Mouse (Mus musculus) spleen, postnatal 14 days (tissue): ENCODE results near the gene Opn4.
A peak's percentile ranks its signal among the peaks of the same experiment; 100 is the strongest.

Source experiments
- DNase-seq, 2 experiments: peaks; one replicate each; pipeline ENCODE4 v3.0.0; 2021 to 2022; ENCODE audit warnings: low spot score in 2 of 2

Gene Opn4

DNA sequence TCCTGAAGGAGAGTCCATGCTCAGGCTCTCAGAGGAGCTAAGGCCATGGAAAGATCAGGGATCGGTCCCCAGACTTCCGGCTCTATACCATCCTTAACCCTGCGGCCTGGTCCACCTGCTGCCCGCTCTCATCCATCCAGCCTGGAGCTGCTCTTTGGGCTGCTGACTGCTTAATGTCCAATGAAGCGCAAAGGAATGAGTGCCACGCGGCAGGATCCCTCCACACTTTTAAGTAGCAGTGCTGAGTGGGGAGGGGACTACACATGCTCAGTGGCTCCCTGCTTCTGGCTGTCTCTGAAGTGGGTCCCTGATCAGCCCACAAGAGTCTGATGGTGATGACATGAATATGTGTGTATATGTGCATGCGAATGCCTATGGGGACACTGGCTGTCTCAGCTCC, at the start of gene Opn4:
TSS of gene Opn4 (minus strand) at position 202 of the 400 bp plus-strand sequence.
- no peak for DNase-seq

DNA sequence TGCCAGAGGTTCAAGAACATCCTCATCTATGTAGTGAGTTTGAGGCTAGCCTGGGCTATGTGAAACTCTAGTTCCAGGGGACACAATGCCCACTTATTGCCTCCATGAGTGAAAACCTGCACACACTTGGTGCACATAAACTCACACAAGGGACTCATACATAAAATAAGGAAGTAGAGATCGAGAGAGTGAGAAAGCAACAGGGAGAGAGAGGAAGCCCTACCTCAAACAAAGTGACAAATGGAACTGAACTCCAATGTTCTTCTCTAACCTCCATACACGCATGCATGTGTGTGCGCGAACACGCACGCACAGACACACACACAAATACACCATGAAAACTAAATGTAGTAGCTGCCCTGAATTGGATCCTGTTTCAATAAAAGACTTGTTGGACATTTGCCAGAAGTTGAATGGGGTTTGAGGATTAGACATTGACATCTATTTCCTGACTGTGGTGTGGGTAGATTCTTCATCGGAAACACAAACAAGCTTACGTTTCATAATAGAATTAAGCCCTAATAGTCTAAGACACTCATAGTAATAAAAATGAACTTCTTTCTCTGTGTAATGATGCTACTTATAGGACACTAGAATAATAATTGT, 48.0 kb upstream of the Opn4 start:
- no peak for DNase-seq

DNA sequence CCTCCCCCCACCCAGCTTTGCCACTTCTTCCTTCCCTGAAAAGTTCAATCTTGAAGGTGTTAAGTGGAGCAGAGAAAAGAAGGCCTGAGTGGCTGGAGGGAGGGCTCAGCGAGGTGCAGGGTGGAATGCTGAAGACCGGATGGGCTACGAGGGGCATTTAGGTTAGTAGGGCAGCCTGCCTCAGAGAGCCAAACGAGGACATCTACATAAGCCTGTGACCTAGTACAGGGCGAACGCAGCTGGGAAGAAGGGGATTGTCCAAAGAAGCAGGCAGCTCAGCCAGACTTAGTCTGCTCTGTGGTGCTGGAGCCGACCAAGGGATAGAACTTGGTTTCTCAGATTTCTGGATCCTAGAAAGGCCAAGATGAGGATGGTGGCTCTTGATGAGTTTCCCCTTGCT, 44.2 kb upstream of the Opn4 start:
- no peak for DNase-seq

DNA sequence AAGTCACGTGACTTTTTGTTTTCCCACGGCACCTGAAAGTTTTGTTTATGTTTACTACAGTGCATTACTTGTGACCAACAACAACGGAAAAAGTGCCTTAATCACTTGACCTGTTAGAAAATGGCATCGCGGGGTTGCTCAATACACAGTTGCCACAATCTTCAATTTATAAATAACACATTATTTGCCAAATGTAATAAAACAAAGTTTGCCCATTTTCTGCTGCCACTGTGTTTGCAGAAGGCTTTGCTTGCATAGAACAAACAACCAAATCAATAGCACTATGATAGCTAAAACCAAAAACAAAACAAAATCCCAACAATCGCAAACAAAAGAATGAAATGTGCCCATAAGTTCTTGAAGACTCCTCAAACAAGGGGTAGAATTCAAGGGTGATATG, 35.8 kb upstream of the Opn4 start:
- DNase-seq = no peak

DNA sequence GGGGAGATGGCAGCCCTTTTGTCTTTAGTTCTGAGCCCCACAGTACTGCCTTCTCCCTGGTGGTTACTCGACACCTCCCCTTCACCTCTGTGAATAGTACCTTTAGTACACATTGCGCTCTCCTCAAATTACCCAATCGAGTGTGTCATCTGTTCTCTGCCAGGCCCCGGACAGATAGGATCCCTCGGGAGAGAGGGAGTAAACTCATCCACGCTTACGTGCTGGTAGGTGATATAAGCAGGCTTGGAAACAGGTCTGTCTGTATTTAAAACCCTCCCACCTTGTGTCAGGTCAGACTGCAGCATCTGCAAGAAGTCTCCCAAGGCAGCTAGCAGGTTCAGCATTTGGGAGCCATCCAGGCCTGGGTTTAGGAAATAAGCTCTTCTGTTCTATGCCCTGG, 35.2 kb upstream of the Opn4 start:
- no peak for DNase-seq

DNA sequence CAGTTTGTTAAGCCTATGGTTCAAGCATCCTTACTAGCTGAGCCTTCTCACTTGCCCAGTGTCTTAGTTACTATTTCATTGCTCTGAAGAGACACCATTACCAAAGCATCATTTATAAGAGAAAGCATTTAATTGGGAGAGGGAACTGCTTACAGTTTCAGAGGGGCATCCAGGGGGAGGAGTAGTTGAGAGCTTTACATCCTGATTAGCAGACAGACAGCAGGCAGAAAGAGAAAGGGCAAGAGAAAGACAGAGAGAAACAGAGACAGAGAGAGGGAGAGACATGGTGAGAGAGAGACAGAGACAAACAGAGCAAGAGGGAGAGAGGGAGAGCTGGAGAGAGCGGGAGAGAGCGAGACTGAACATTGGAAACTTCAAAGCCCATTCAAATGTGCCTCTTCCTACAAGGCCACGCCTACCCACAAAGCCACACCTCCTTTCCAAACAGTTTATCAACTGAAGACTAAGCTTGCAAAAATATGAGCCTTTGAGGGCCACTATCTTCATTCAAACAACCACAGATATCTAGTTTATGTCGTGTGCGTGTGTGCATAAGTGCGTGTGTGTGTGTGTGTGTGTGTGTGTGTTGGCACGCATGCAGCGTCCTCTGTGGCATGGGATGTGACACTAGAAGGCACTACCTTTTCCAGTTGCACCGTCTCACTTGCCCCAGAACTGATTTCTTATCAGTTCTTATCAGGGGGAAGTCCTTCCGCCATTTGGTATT, 32.9 kb upstream of the Opn4 start:
- no peak for DNase-seq

DNA sequence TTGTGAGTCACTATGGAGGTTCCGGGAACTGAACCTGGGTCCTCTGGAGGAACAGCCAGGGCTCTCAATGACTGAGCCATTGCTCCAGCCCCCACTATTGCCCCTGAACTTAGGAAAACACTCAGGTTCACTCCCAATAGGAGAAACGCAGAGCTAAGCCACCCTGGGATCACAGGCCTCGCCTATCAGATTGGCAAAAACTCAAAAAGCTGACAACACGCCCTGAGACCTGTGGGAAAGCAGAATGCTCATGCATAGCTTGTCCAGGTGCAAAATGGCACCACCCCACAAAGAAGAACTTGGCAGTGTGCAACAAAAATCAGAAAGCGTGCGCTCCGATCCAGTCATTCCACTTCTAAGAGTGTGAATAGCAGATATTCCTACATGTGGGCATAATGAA, 26.9 kb upstream of the Opn4 start:
- no peak for DNase-seq

DNA sequence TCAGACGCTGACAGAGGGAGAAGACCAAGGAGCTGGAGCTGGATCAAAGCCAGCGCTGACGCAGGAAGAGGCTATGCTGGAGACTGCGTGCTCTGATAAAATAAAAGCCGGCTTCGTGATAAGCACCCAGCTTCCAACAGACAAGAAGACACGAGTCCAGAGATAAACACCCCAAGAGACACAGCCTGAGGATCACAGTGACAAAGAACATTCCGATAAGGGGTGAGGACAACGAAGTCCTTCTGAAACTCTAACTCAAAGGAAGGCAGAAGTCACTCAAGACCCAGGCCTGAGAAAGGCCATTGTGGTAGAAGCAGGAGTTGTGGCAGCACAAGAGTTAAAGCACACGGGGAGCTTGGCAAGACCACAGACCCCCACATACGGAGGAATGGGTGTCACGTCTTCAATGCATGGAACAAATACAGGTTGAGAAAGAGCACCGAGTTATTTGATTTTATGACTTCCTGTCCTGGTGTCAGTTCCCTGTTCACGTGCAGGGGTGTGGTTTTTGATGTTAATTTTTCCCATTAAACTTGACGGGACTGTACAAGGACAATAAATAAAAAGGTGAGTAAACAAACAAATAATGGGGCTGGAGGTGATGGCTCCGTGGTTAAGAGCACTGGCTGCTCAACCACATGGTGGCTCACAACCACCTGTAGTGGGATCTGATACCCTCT, 23.7 kb upstream of the Opn4 start:
- peak in 1 of 2 experiments; percentile 24 for DNase-seq

DNA sequence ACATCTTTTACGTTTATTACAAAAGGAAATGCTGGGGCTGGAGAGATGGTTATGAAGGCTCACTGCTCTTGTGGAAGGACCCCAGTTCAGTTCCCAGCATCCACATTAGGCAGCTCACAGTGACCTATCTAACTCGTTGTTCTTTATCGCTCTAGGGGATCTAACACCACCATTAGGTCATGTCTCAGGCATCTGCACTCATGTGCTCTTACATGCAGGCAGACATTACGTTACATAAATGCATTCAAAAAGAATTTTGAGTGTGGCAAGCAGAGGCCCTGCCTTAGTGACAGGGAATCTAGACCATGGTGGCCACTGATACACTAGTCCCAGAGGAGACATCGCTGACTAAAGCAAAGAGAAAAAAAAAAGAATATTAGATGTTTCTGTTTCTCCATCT, 23.1 kb upstream of the Opn4 start:
- no peak for DNase-seq

DNA sequence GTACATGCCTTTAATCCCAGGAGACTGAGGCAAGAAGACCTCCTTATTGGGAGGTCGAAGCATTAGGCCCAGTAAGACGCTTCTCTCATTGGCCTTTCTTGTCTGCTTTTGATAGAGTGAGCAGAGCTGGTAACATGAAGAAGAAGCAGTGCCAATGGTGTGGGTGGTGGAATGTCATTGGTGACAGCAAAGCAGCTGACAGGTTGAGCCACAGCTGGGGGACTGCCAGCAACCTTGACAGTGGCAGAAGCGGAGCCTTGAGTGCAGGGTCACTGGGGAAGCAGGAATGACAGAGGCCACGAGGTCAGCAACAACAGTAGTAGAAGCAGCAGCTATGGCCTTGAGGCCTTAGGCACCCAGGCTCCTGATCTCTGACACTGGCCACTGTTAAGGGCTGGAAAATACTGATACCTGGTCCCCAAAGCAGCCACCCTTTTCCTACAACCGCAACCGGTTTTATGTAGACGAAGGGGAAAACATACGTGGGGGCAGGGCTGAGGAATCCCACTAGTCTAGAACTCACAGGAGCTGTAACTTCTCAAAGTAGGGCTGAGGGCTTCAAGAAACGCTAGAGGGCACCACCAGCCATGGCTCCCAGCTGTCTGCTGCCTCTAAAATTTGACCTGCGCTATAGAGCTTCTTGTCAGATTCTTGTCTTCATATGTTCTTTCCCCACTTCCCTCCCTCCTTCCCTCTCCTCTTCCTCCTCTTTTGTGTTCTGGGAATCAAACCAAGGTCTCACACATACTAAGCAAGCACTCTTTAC, 20.9 kb upstream of the Opn4 start:
- peak in 1 of 2 experiments; percentile 48 for DNase-seq

DNA sequence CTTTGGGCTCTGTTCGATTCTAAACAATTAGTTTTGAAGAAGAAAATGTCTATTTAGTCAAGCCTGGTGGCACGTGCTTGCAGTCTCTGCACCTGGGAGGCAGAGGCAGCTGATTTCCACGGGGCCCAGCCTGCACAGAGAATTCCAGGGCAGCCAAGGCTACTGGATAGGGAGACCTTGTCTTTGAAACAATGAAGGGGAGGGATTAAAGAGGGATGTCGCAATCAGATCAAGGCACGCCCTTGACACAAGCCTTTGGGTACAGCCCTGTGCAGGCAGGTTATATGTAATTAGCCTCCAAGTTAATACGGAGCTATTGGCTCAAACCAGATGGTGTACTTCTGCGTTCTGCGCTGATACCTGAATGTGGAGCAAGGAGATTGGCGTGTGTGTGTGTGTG, 18.9 kb upstream of the Opn4 start:
- no peak for DNase-seq

DNA sequence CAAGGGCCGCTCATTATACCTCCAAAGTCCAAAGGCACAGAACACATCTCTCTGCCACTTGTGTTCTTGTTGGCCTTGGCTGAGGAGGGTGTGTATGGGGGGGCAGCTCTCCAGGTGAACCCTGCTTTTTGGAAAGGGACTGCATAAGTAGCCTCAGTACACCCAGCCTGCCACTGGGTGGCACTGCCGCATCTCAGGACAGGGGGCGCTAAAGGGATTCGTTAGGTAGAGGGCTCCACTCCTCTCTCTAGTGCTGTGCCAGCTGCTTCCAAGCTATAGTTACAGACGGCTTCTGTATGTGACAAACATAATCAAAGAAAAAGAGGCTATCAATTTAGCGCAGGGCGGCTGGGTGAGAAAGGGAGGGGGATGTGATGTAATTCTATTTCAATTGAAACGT, 16.9 kb upstream of the Opn4 start:
- peak; percentile 72 to 77 for DNase-seq

DNA sequence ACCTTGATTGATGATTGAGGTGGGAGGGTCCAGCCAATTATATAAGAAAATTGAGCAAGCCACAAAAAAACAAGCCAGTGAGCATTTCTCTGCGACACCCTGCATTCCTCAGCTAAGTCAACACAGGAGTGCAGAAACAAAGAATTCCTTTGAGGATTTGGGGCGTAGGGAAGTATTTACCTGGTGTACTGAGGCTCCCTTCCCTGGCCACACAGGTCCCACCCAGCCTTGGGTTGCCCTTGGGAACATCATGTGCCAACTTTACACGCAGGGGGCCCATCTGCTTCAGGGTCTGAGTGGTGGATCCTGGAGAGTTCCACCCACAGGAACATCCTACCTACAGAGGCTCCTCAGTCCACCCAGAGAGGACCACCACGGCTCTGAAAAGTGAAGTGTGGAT, 15.7 kb upstream of the Opn4 start:
- no peak for DNase-seq

DNA sequence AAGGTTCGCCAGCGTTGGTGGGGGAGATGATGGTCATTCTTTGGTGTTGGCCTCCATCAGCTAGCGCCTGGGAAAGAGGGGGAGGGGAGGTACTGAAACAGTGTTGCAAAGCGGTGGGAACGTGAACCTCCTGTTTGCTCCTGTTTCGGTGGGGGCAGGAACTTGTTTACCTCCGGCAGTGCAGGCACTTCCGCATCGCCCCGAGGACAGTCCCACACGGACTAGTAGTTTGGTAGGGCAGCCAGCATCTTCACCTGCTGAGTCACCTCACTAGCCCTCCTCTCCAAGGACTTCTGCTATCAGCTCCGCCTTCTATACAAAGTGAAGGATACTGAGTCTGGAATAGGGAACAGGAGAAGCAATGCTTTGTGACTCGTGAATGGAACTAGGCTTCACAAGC, 15.1 kb upstream of the Opn4 start:
- no peak for DNase-seq

DNA sequence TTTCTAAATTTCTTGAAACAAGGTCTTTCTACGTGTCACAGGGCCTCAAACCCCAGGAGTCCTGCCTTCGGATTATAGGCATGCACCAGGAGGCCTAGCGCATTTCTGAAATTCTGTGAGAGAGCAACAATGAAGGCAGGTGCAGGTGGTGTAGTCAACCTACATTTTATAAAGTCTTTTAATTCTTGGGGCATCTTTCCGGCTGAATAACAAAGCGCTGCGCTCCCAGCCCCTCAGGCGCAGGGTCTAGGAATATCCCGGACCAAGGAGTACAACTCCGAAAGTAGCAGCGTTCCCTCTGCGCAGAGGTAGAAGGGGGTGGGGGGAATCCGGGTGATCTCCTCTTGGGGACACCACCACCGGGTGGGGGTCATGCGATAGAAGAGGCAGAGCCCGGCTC, 14.6 kb upstream of the Opn4 start:
- DNase-seq = no peak

DNA sequence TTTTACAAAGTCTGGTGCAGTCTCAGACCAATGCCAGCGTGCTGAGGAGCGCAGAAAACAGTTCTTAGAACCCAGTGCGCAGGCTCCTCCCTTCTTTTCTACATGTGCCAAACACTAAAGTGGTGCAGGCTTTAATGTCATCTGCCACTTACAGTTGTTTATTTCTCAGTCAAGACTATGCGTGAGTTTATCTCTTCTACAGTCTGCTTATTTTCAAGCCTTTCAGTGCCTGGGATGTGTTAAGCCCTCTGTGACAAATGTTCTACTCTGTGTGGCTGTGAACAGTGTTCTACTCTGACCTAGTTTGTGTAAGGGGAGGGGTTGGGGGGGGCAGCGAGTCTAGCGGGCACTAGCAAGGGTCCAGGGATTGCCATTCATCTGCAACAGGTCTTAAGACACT, 13.6 kb upstream of the Opn4 start:
- DNase-seq = no peak

DNA sequence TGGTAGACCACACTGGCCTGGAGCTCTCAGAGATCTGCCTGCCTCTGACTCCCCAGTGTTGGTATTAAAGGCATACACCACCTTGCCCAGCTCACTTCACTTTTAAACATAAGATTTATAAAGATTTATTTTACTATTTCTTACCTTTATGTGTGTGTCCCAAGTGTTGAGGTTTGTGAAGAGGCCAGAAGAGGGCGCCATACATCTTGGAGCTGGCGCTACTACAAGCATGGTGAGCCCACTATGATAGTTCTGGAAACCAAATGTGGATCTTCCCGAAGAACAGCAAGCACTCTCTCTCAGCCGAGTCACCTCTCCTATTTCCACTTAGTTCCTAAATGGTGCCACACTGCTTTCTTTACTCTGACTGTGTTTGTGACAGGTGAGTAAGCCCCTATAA, 12.3 kb upstream of the Opn4 start:
- peak in 1 of 2 experiments; percentile 6 for DNase-seq

DNA sequence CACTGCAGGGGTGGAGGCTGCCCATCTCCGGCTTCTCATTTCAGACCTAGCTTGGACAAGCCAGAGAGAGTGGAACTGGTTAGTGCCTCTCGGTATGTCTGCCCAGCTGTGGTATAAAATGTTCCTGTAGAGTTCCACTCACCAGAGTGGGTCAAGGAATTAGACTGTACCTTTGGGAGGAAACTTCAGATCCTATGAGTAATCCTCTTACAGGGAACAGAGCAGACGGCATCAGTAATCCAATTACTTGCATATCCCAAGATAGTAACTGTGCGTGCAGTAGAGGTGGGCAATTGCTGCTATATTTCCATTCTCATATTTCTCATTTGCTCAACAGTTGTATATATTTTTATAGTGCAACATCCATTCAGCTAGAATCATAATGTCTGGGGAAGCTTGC, 11.6 kb upstream of the Opn4 start:
- DNase-seq = no peak

DNA sequence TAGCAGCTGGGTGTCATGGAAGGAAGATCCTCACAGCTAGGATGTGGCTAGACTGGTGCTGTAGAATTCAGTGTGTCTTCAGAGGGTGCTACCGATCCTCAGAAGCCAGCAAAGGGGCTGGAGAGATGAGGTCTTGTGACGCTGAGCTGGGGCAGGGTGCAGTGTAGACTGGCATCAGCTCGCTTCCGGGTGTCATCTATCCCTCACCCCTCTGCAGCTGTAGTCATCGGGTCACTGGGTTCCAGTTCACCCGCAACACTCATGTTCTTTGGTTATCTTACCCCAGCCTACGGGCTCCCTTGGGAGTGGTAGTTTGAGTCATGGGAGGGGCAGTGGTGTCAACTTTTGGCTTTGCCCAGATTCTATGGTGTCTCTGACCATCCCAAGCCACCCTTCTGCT, 2.0 kb upstream of the Opn4 start:
- no peak for DNase-seq

DNA sequence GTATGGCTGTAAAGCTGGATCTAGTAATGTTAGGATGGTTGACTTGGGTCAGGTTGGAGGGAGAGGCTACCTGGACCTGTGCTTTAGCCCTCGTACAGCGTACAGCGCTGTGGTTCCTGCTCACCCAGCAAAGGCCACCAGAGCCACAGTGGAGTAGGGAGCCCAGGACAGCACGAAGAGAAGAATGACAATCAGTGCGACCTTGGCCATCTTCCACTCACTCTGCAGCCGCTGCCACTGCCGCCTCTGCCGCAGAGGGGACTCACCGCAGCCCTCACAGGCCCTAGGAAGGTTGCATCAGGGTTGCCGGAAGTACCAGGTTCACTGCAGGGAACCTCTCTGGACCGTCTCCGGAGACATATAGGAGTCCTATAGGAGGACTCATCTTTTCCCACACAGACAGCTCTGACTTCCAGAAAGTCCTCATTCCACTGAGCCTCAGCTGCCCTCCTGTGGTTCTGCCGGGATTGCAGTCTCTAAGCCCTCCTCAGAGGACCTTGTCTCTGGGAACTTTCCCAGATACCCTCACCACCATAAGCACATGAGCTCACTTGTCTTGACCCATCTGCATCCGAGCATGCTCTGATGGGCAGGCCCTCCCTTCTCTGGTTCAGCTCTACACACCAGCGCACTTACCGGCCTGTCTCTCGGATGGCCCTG, 4.2 kb downstream of the Opn4 start:
- DNase-seq = no peak

DNA sequence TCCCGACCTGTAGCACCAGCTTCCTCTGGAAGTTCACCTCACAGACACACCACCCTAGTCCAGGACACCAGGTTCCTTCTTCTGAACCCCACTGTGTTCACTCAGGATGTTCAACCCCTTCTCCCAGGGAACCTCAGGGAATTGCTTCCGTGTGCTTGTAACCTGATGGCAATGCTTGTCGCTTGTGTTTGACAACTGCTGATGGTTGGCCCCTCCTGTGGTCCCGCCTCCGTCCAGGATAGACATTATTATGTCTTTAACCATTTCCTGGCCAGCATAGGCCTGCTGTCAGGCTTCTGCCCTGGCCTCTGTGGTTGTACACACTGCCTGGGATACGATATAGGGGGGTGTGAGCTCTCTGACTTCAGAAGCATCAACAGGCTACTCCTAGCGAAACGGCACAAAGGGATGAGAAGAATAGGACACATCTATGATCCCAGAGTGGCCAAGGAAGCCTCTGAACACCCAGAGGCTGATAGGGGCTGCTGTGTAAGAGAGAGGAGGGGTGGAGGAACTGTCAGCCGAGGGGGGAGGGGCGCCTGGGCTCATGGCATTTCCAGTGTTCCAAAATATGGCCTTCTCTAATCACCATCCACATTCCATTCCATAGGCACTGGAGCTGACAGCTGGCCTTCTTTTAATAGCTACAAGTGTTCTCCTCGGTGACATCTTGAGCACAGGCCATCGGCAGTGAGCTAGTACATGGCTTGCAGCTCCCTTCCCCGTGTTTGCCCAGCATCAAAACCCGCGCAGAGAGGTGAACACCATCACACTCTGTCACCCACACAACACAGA, 8.0 kb downstream of the Opn4 start:
- no peak for DNase-seq
